Mouse (Mus musculus) liver, embryonic 14.5 days (tissue): Measurements from ENCODE around the gene Shoc2.

ENCODE experiments used
- CTCF ChIP-seq: IDR thresholded peaks from 2 replicates; pipeline ENCODE4 v1.5.1; 2016; ENCODE audit warnings: antibody characterized with exemption, low read depth, control low read depth
- EP300 ChIP-seq: IDR thresholded peaks from 2 replicates; pipeline ENCODE4 v1.6.1; 2016; ENCODE audit warnings: antibody characterized with exemption, low read depth

DNA sequence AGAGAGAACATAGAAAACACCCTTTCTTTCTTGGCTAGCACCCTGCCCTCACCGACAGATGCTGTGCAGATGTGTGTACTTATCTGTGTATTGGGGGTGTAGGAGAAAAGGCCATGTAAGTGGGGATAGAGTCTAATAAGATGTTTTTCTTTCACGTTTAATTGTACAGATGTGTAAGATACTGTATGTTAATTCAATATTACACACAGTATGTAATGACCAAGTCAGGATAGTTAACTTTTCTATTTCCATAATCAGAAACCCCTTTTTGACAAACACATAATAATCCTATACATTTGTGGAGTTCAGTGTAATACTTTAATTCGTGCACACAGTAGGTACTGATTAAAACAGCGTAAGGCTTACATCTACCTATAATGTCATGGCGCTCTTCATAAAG is 99.7 kb downstream of the Shoc2 start, which contains the start of gene Adra2a:
- TF ChIP-seq CTCF (no peak), EP300 (no peak)
